Mouse (Mus musculus): ENCODE measurements at regions not wholly inside any gene's neighbourhood (a gene's known extent, or its start where the extent isn't known, plus 50 kb on each side); places are given as distances from the start of the nearest gene placed in this dataset.

DNA sequence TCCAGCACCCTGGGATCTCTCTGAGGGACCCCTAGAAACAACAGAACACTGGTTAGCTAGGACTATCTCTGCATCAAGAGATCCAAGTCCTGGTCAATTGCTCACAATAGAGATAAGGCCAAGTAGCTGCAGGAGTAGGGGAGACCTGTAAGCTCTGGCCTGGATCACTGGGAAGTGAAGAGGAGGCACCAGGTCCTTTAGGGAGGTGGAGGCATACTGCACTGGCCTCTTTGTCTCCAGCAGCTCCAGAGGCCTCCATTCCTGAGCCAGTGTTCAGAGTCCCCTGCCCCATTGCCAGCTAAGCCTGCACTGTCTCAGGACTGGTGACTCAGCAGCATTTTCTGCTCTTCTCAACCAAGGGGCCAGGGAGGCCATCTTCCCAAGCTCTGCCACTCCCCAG, 262.3 kb upstream of the Gm4791 start:
- TF ChIP-seq POLR2A (IDR thresholded peaks at IDR 0.05; ENCODE audit: low read depth, low read length) (no peak), CTCF (IDR thresholded peaks at IDR 0.05; ENCODE audit: extremely low read depth, insufficient read length, insufficient replicate concordance, low read depth, low read length) (no peak)

Data from small intestine, adult 2 months (tissue).